Mouse (Mus musculus) c-Kit-positive CD71-positive TER-119-positive erythroid progenitor cells, embryonic 14.5 days (primary cell): ENCODE results near the gene Diaph2.
"Not testable (repeated sequence)": the region's sequence is repeated elsewhere in the genome, so short reads cannot be mapped to it uniquely, and the experiment has no call there.

ENCODE experiments used
- DNase-seq: peaks from one replicate; pipeline ENCODE4 v3.0.0-alpha.2; 2013; ENCODE audit warnings: low spot score

Gene Diaph2

GRCm38 (mm10) chrX:130289775-130290174 lies 540.2 kb downstream of the Diaph2 start:
- no peak for DNase-seq

DNA sequence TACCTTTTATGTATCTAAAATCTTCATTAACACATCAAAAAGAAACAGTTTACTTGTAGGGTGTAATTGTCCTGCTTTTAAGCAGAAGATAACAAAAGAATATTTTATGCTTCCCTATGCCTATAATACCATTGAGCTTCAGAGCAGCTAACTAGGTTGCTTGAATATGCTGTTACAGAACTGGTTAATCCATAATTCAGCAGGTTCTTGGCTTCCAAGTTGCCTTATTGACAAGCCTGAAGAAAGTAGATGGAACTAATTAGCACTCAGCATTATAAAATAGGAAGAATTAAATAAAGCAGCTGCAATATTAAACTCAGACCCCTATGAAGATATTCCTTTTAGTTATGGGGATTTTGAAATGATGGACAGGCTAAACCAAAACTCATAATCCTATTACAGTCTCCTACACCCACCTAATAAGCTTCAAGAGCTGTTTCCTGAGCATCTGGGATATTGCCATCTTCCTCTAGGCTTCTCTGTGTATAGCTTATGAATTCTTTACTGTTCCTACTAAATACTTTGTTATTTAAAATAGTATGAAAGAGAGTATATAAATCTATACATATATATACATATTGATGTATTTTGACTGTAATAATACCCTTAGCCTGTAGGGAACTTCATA lies 601.4 kb downstream of the Diaph2 start:
- DNase-seq = no peak

- no peak for DNase-seq
Measured at GRCm38 (mm10) chrX:130351480-130351879, 601.9 kb downstream of the Diaph2 start.

DNA sequence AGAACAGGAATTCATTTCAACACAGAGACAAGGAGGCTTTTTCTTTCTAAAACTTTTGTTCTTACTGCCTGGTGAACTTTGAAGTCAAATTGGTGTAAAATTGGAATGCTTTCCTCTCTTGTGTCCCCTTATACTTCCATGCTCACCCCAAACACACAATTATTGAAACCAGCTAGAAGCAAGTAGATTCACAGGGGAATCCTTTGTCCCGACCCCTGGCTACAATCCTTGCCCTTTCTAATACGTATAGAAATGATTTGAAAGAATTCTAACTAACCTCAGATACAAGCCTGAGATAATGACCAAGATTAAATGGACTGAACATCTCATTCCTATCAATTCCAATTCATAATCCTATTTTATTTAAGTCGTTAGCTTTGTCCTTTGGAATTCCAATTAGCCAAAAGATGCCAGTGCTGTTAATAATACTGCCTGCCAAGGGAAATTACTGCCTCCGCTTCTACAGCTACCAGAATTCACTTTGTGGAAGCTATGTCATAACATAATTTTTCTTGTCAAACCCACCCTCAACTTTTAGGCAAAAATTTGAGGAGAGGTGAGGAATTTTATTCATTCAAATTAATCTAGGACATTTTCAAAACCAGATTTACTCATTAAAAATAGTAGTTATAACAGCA lies 644.1 kb downstream of the Diaph2 start:
- DNase-seq = no peak

GRCm38 (mm10) chrX:130403214-130403613 lies 653.7 kb downstream of the Diaph2 start:
- DNase-seq = no peak

DNA sequence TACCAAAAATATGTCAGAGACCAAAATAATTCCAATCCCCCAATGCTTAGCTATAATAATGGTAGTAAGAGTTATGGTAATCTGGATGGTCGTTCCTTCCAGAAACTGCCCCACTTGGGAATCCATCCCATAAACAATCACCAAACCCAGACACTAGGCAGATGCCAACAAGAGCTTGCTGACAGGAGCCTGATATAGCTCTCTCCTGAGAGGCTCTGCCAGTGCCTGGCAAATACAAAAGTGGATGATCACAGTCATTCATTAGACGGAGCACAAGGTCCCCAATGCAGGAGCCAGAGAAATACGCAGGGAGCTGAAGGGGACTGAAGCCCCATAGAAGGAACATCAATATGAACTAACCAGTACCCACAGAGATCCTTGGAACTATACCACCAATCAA lies 657.9 kb downstream of the Diaph2 start:
- DNase-seq = not testable (repeated sequence)

DNA sequence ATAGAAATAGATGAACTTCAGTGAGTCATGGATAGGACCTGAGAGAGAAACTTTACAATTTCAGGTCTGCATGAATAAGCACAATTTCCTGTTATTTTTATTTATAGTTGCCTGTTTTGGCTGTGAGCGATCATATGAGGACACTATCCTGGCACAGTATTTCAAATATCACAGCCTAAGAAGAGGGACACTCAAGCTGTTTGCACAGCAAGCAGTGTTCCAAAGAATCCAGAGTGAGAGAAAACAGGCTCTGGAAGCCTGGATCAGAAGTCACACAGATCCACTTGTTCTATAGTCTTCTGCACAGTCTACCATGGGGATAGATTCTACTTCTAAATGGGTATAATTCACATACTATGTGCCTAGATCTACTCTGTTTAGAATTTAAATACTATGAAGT lies 659.4 kb downstream of the Diaph2 start:
- no peak for DNase-seq

DNA sequence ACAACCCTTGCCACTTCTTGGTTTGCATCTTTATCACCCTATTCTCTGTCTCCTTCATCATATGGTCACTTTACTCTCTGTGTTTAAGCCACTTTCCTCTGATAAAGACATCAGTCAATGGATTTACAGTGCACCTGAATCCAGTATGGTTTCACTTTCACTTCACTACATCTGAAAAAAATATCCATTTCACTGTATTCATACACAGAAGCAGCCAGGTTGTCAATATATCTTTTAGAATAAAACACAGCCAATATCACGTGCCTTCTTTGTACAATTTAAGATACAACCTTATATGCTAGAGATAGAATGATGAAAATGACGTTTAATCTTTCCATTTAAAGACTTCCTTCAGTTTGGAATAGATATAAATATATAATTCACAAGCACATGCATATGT lies 673.6 kb downstream of the Diaph2 start:
- no peak for DNase-seq

DNA sequence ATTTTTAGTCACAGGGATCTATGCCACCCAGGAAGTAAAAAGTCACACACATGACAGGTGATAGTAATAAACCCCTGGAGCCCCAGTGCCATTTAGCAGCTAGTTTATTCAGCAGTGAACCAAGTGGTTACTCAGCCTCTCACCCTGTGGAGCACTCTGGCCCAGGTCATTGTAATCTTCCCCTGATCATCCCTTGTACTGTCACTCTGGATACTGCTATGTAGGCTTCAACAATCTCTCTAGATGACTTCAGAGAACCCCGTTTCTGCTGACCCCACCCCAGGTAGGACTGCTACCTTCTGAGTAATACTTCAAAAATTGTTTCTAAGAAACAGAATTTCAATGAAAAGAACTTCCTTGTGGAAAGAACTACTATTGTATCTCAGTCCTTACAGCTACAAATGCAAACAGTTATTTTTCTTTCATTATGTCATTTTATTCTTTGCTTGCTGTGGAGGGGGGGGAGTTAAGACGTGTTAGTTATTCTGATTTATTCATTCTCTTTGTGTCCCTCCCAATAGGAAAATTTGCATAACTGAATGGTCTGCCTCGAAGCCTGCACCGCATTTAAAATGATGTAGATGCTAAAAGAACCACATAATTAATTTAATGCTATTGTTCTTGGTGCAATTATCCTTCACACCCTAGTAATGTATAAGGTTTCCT lies 702.4 kb downstream of the Diaph2 start:
- no peak for DNase-seq

- no peak for DNase-seq
Measured at GRCm38 (mm10) chrX:130452488-130452823, 702.9 kb downstream of the Diaph2 start.

GRCm38 (mm10) chrX:130473133-130473532 lies 723.6 kb downstream of the Diaph2 start:
- no peak for DNase-seq

DNA sequence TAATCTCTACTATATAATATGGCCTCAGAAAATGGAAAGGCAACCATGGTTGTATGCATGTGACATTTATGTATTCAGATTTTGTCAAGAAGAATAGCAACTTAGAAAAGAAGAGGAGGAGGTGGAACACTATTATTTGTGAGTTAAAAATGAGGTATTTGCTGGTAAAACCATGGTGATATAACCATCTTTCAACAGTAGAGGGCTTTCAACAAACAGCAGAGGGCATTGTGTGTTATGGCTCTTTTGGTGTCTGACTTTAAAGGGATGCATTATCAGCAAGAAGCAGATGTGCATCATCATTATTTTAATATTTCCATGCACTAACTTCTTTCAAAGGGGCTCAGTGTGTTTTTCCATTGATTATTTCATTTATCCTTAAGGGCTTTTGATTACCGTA lies 731.3 kb downstream of the Diaph2 start:
- DNase-seq = no peak

DNA sequence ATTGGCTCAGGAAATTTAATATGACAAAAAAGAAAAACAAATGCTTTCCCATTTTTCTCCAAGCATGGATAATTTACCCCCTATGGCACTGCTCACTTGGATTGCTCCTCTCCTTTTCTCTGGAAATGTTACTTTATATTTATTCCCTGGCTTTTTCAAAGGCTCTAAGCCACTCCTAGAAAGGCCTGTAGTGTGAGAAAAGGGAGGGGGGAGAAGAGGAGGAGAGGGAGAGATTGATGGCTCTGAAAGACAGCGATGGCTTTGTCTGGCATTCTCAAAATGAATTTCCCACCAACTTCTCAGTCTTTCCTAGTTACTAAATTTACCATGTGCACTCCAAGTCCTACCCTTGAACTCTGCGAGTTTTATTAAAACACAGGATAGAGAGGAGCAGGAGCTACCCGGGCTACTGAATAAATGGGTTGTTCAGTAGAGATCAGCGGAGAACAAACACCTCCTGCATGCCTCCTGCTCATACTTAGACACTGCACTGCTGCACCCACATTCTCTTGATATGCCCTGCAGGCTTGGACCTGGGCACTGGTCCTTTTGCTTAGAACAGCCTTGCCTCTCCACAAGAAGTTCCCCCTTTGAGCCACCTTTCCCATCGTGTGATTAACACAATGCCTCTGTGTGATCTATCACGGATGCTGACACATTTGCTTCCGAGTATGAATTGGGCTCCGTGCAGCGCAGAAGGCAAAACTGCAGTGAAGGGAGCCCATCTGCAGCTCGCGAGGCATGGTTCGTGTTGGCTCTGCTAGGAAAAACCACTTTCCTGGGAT lies 753.3 kb downstream of the Diaph2 start:
- DNase-seq = no peak

- DNase-seq = no peak
Measured at GRCm38 (mm10) chrX:130503465-130503860, 753.9 kb downstream of the Diaph2 start.

- DNase-seq = no peak
Measured at GRCm38 (mm10) chrX:130505626-130506025, 756.1 kb downstream of the Diaph2 start.
